Mouse (Mus musculus) liver, embryonic 16.5 days (tissue): ENCODE measurements around the gene Them7. TPM values are rescaled to one million over a fixed set of nuclear protein-coding genes. Genes with fewer than 3 reads are reported as not detected.

Source experiments
- ATAC-seq: fragments of 200-750 bp; cut with Nextera tagmentation; 2 replicates; pipeline ENCODE4 v1.8.0; 2017; ENCODE audit warnings: low read depth, mild to moderate bottlenecking, moderate number of reproducible peaks, moderate library complexity
- H3K27ac ChIP-seq: fragments of 300-500 bp; sonication (generic); 2 replicates; pipeline ENCODE4 v1.5.1; 2014; ENCODE audit warnings: mild to moderate bottlenecking, low read length
- H3K27me3 ChIP-seq: fragments of 300-500 bp; sonication (generic); 2 replicates; pipeline ENCODE4 v1.6.1; 2014; ENCODE audit warnings: low read depth, low read length, mixed read lengths; ENCODE audit not compliant: control insufficient read depth, insufficient read depth
- H3K36me3 ChIP-seq: fragments of 300-500 bp; sonication (generic); 2 replicates; pipeline ENCODE4 v1.6.1; 2014; ENCODE audit warnings: mild to moderate bottlenecking; ENCODE audit not compliant: control insufficient read depth, insufficient read depth
- H3K4me1 ChIP-seq: fragments of 300-500 bp; sonication (generic); 2 replicates; pipeline ENCODE4 v1.6.1; 2014; ENCODE audit warnings: low read depth, low read length, mixed read lengths; ENCODE audit not compliant: control insufficient read depth
- H3K4me2 ChIP-seq: fragments of 300-500 bp; sonication (generic); 2 replicates; pipeline ENCODE4 v1.6.1; 2014; ENCODE audit warnings: low read depth, low read length, mixed read lengths
- H3K4me3 ChIP-seq: fragments of 300-500 bp; sonication (generic); 2 replicates; pipeline ENCODE4 v1.5.1; 2014; ENCODE audit warnings: low read depth, mild to moderate bottlenecking, low read length
- H3K9ac ChIP-seq: fragments of 300-500 bp; sonication (generic); 2 replicates; pipeline ENCODE4 v1.6.1; 2014; ENCODE audit warnings: low read depth, low read length
- H3K9me3 ChIP-seq: fragments of 300-500 bp; sonication (generic); replicated peaks from 2 replicates; pipeline ENCODE4 v1.6.1; 2016; ENCODE audit warnings: low read length; ENCODE audit not compliant: control insufficient read depth
- WGBS: fragments of 180-500 bp; shearing (Covaris S2); extraction: QIAGEN DNeasy Blood & Tissue Kit; methylation state at CpG from one replicate; pipeline ENCODE4 v1.1.7; 2014; ENCODE audit not compliant: insufficient replicate concordance; 5-methylcytosine and 5-hydroxymethylcytosine counted together
- polyA plus RNA-seq: library from polyadenylated mRNA; unstranded; fragments of >200 nt; fragmentation: Nextera tagmentation; extraction: Ambion mirVana; gene quantifications from 2 replicates; pipeline ENCODE4 v1.2.1, GENCODE M21; 2015

Them7 gene
- polyA plus RNA-seq, 1 experiment from 2014 or later, result 2.4 TPM

GRCm38 (mm10) chr2:105228416-105228815 is 4.3 kb downstream of the Them7 start:
- H3K27me3 ChIP-seq, result no peaks in the 10 kb centered on the region
- no peak for ATAC-seq
- 44% methylated on average over 2 of the region's 2 CpGs for WGBS

GRCm38 (mm10) chr2:105230333-105230732 is 6.2 kb downstream of the Them7 start:
- no peak for ATAC-seq
- H3K4me2 ChIP-seq, result no peak overlapping the region
- no peak overlapping the region for H3K9ac ChIP-seq
- peaks cover 4% of the 10 kb centered on the region for H3K4me1 ChIP-seq
- H3K27me3 ChIP-seq, result no peaks in the 10 kb centered on the region
- no peak overlapping the region for H3K27ac ChIP-seq
- H3K4me3 ChIP-seq, result no peak overlapping the region
- no peaks in the 10 kb centered on the region for H3K36me3 ChIP-seq
- H3K9me3 ChIP-seq, result no peaks in the 10 kb centered on the region
- 0% methylated on average over 1 of the region's 1 CpGs for WGBS

More at GRCm38 (mm10) chr2:105228416-105228815, 4.3 kb downstream of the Them7 start:
- Histone ChIP-seq H3K4me1 (no peaks in the 10 kb centered on the region), H3K4me2 (no peak overlapping the region), H3K9ac (no peak overlapping the region), H3K9me3 (no peaks in the 10 kb centered on the region), H3K27ac (no peak overlapping the region), H3K36me3 (no peaks in the 10 kb centered on the region), H3K4me3 (no peak overlapping the region)

- Histone ChIP-seq H3K36me3 (no peaks in the 10 kb centered on the region), H3K9me3 (no peaks in the 10 kb centered on the region), H3K4me2 (no peak overlapping the region), H3K4me3 (no peak overlapping the region), H3K9ac (no peak overlapping the region), H3K27ac (no peak overlapping the region), H3K4me1 (peaks cover 4% of the 10 kb centered on the region), H3K27me3 (no peaks in the 10 kb centered on the region)
- WGBS, result 56% methylated on average over 4 of the region's 4 CpGs
- ATAC-seq, result no peak
Measured at GRCm38 (mm10) chr2:105232386-105232785, 8.3 kb downstream of the Them7 start.

GRCm38 (mm10) chr2:105234278-105234677 is 10.2 kb downstream of the Them7 start:
- WGBS, result 25% methylated on average over 6 of the region's 6 CpGs
- ATAC-seq, result peak; percentile 27; the same call in 1 of the 2 replicates
- peaks cover 4% of the 10 kb centered on the region for H3K4me1 ChIP-seq
- H3K36me3 ChIP-seq, result no peaks in the 10 kb centered on the region
- H3K27me3 ChIP-seq, result no peaks in the 10 kb centered on the region
- H3K27ac ChIP-seq, result no peak overlapping the region
- H3K9ac ChIP-seq, result no peak overlapping the region
- no peak overlapping the region for H3K4me2 ChIP-seq
- no peaks in the 10 kb centered on the region for H3K9me3 ChIP-seq
- H3K4me3 ChIP-seq, result no peak overlapping the region

- Histone ChIP-seq H3K36me3 (no peaks in the 10 kb centered on the region), H3K4me2 (no peak overlapping the region), H3K9me3 (no peaks in the 10 kb centered on the region), H3K9ac (no peak overlapping the region), H3K27ac (no peak overlapping the region), H3K4me3 (no peak overlapping the region), H3K27me3 (no peaks in the 10 kb centered on the region), H3K4me1 (peaks cover 4% of the 10 kb centered on the region)
- no peak for ATAC-seq
- WGBS, result 43% methylated on average over 12 of the region's 12 CpGs
Measured at GRCm38 (mm10) chr2:105235380-105236115, 11.4 kb downstream of the Them7 start.

GRCm38 (mm10) chr2:105237424-105237823 is 13.3 kb downstream of the Them7 start:
- H3K9me3 ChIP-seq, result no peaks in the 10 kb centered on the region
- H3K9ac ChIP-seq, result no peak overlapping the region
- 44% methylated on average over 7 of the region's 7 CpGs for WGBS
- H3K4me1 ChIP-seq, result peaks cover 4% of the 10 kb centered on the region
- H3K27ac ChIP-seq, result no peak overlapping the region
- H3K36me3 ChIP-seq, result no peaks in the 10 kb centered on the region
- ATAC-seq, result peak; percentile 63
- no peaks in the 10 kb centered on the region for H3K27me3 ChIP-seq
- no peak overlapping the region for H3K4me3 ChIP-seq
- H3K4me2 ChIP-seq, result no peak overlapping the region

- WGBS, result 54% methylated on average over 2 of the region's 2 CpGs
Measured at GRCm38 (mm10) chr2:105237841-105238240, 13.7 kb downstream of the Them7 start.

GRCm38 (mm10) chr2:105238775-105239174 is 14.7 kb downstream of the Them7 start:
- 9% methylated on average over 3 of the region's 3 CpGs for WGBS
- H3K4me1 ChIP-seq, result peaks cover 4% of the 10 kb centered on the region
- H3K36me3 ChIP-seq, result no peaks in the 10 kb centered on the region
- no peak overlapping the region for H3K9ac ChIP-seq
- H3K4me3 ChIP-seq, result no peak overlapping the region
- no peaks in the 10 kb centered on the region for H3K27me3 ChIP-seq
- no peak overlapping the region for H3K4me2 ChIP-seq
- no peak for ATAC-seq
- no peaks in the 10 kb centered on the region for H3K9me3 ChIP-seq
- no peak overlapping the region for H3K27ac ChIP-seq

More at GRCm38 (mm10) chr2:105237841-105238240, 13.7 kb downstream of the Them7 start:
- Histone ChIP-seq H3K9ac (no peak overlapping the region), H3K4me1 (peaks cover 4% of the 10 kb centered on the region), H3K27ac (no peak overlapping the region), H3K27me3 (no peaks in the 10 kb centered on the region), H3K36me3 (no peaks in the 10 kb centered on the region), H3K4me2 (no peak overlapping the region), H3K9me3 (no peaks in the 10 kb centered on the region), H3K4me3 (no peak overlapping the region)
- ATAC-seq, result no peak

- Histone ChIP-seq H3K4me2 (no peak overlapping the region), H3K9me3 (no peaks in the 10 kb centered on the region), H3K27ac (no peak overlapping the region), H3K4me3 (no peak overlapping the region), H3K9ac (no peak overlapping the region), H3K4me1 (no peaks in the 10 kb centered on the region), H3K27me3 (no peaks in the 10 kb centered on the region), H3K36me3 (no peaks in the 10 kb centered on the region)
- 35% methylated on average over 1 of the region's 1 CpGs for WGBS
- no peak for ATAC-seq
Measured at GRCm38 (mm10) chr2:105240631-105241030, 16.5 kb downstream of the Them7 start.
